Mouse (Mus musculus) hindbrain, embryonic 12.5 days (tissue): ENCODE measurements at regions not wholly inside any gene's neighbourhood (a gene's known extent, or its start where the extent isn't known, plus 50 kb on each side); places are given as distances from the start of the nearest gene placed in this dataset.

ENCODE experiments used
- ATAC-seq: fragments of 200-750 bp; cut with Nextera tagmentation; 2 replicates; pipeline ENCODE4 v1.8.0; 2017; ENCODE audit warnings: moderate TSS enrichment; ENCODE audit not compliant: low FRiP score
- H3K27ac ChIP-seq: fragments of 300-500 bp; sonication (generic); 2 replicates; pipeline ENCODE4 v1.5.1; 2016; ENCODE audit warnings: mild to moderate bottlenecking
- H3K27me3 ChIP-seq: fragments of 300-500 bp; sonication (generic); 2 replicates; pipeline ENCODE4 v1.6.1; 2016; ENCODE audit warnings: mild to moderate bottlenecking
- H3K36me3 ChIP-seq: fragments of 300-500 bp; sonication (generic); 2 replicates; pipeline ENCODE4 v1.6.1; 2016; ENCODE audit warnings: mild to moderate bottlenecking
- H3K4me1 ChIP-seq: fragments of 300-500 bp; sonication (generic); 2 replicates; pipeline ENCODE4 v1.6.1; 2016
- H3K4me2 ChIP-seq: fragments of 300-500 bp; sonication (generic); replicated peaks from 2 replicates; pipeline ENCODE4 v1.6.1; 2016; ENCODE audit warnings: mild to moderate bottlenecking
- H3K4me3 ChIP-seq: fragments of 300-500 bp; sonication (generic); 2 replicates; pipeline ENCODE4 v1.5.1; 2016; ENCODE audit warnings: mild to moderate bottlenecking
- H3K9ac ChIP-seq: fragments of 300-500 bp; sonication (generic); 2 replicates; pipeline ENCODE4 v1.6.1; 2016; ENCODE audit warnings: mild to moderate bottlenecking, moderate library complexity
- H3K9me3 ChIP-seq: fragments of 300-500 bp; sonication (generic); replicated peaks from 2 replicates; pipeline ENCODE4 v1.6.1; 2016; ENCODE audit warnings: mild to moderate bottlenecking
- whole genome bisulfite sequencing: fragments of 180-500 bp; shearing (Covaris S2); methylation state at CpG from one replicate; pipeline ENCODE4 v1.1.7; 2016; 5-methylcytosine and 5-hydroxymethylcytosine counted together

GRCm38 (mm10) chr11:45595372-45595771 is 256.5 kb upstream of the Clint1 start:
- Histone ChIP-seq H3K27ac (no peak overlapping the region), H3K36me3 (no peaks in the 10 kb centered on the region), H3K4me3 (no peak overlapping the region), H3K9ac (no peak overlapping the region), H3K27me3 (no peaks in the 10 kb centered on the region), H3K9me3 (no peaks in the 10 kb centered on the region), H3K4me2 (no peak overlapping the region), H3K4me1 (peaks cover 9% of the 10 kb centered on the region)
- WGBS, result 77% methylated on average over 6 of the region's 6 CpGs
- no peak for ATAC-seq

GRCm38 (mm10) chr11:45621824-45622223 is 230.0 kb upstream of the Clint1 start:
- Histone ChIP-seq H3K9me3 (no peaks in the 10 kb centered on the region), H3K27ac (no peak overlapping the region), H3K4me1 (no peaks in the 10 kb centered on the region), H3K9ac (no peak overlapping the region), H3K27me3 (no peaks in the 10 kb centered on the region), H3K36me3 (no peaks in the 10 kb centered on the region), H3K4me2 (no peak overlapping the region), H3K4me3 (no peak overlapping the region)
- WGBS, result 100% methylated on average over 2 of the region's 2 CpGs
- ATAC-seq, result no peak

- Histone ChIP-seq H3K9me3 (no peaks in the 10 kb centered on the region), H3K4me1 (no peaks in the 10 kb centered on the region), H3K36me3 (no peaks in the 10 kb centered on the region), H3K4me2 (no peak overlapping the region), H3K9ac (no peak overlapping the region), H3K27me3 (no peaks in the 10 kb centered on the region), H3K4me3 (no peak overlapping the region), H3K27ac (no peak overlapping the region)
- WGBS, result 89% methylated on average over 5 of the region's 5 CpGs
- ATAC-seq, result no peak
These were observed 229.2 kb upstream of the Clint1 start for GRCm38 (mm10) chr11:45622701-45623100.

GRCm38 (mm10) chr11:45624233-45624632 is 227.6 kb upstream of the Clint1 start:
- Histone ChIP-seq H3K36me3 (no peaks in the 10 kb centered on the region), H3K9ac (no peak overlapping the region), H3K4me2 (no peak overlapping the region), H3K27me3 (no peaks in the 10 kb centered on the region), H3K27ac (no peak overlapping the region), H3K4me3 (no peak overlapping the region), H3K9me3 (no peaks in the 10 kb centered on the region), H3K4me1 (no peaks in the 10 kb centered on the region)
- ATAC-seq, result no peak
- WGBS, result 76% methylated on average over 7 of the region's 7 CpGs

GRCm38 (mm10) chr11:45629250-45629649 is 222.6 kb upstream of the Clint1 start:
- H3K9ac ChIP-seq, result no peak overlapping the region
- no peak overlapping the region for H3K4me3 ChIP-seq
- no peaks in the 10 kb centered on the region for H3K4me1 ChIP-seq
- ATAC-seq, result no peak
- no peak overlapping the region for H3K4me2 ChIP-seq
- no peaks in the 10 kb centered on the region for H3K9me3 ChIP-seq
- no peaks in the 10 kb centered on the region for H3K27me3 ChIP-seq
- 23% methylated on average over 1 of the region's 1 CpGs for WGBS
- H3K27ac ChIP-seq, result no peak overlapping the region
- no peaks in the 10 kb centered on the region for H3K36me3 ChIP-seq

- H3K36me3 ChIP-seq, result no peaks in the 10 kb centered on the region
- H3K9ac ChIP-seq, result no peak overlapping the region
- H3K27me3 ChIP-seq, result no peaks in the 10 kb centered on the region
- ATAC-seq, result no peak
- no peaks in the 10 kb centered on the region for H3K9me3 ChIP-seq
- no peak overlapping the region for H3K4me2 ChIP-seq
- H3K27ac ChIP-seq, result no peak overlapping the region
- 85% methylated on average over 10 of the region's 10 CpGs for WGBS
- H3K4me3 ChIP-seq, result no peak overlapping the region
- no peaks in the 10 kb centered on the region for H3K4me1 ChIP-seq
These were observed 217.2 kb upstream of the Clint1 start for GRCm38 (mm10) chr11:45634535-45635235.

- Histone ChIP-seq H3K4me2 (no peak overlapping the region), H3K4me3 (no peak overlapping the region), H3K9me3 (no peaks in the 10 kb centered on the region), H3K36me3 (no peaks in the 10 kb centered on the region), H3K9ac (no peak overlapping the region), H3K27me3 (no peaks in the 10 kb centered on the region), H3K4me1 (no peaks in the 10 kb centered on the region), H3K27ac (no peak overlapping the region)
- 84% methylated on average over 4 of the region's 4 CpGs for WGBS
- no peak for ATAC-seq
These were observed 216.0 kb upstream of the Clint1 start for GRCm38 (mm10) chr11:45635896-45636295.

- Histone ChIP-seq H3K36me3 (no peaks in the 10 kb centered on the region), H3K4me2 (no peak overlapping the region), H3K27ac (no peak overlapping the region), H3K9me3 (no peaks in the 10 kb centered on the region), H3K9ac (no peak overlapping the region), H3K4me3 (no peak overlapping the region), H3K27me3 (no peaks in the 10 kb centered on the region), H3K4me1 (no peaks in the 10 kb centered on the region)
- WGBS, result 77% methylated on average over 6 of the region's 6 CpGs
- no peak for ATAC-seq
These were observed 212.6 kb upstream of the Clint1 start for GRCm38 (mm10) chr11:45639236-45639635.

GRCm38 (mm10) chr11:45642142-45642756 is 209.6 kb upstream of the Clint1 start:
- Histone ChIP-seq H3K36me3 (no peaks in the 10 kb centered on the region), H3K27ac (no peak overlapping the region), H3K4me2 (no peak overlapping the region), H3K9ac (no peak overlapping the region), H3K27me3 (no peaks in the 10 kb centered on the region), H3K9me3 (0 out of 2 replicates have a peak, but pooled peaks cover 5% of the 10 kb centered on the region), H3K4me1 (no peaks in the 10 kb centered on the region), H3K4me3 (no peak overlapping the region)
- WGBS, result 84% methylated on average over 9 of the region's 9 CpGs
- no peak for ATAC-seq

GRCm38 (mm10) chr11:45643629-45644325 is 208.1 kb upstream of the Clint1 start:
- no peak for ATAC-seq
- H3K9me3 ChIP-seq, result 0 out of 2 replicates have a peak, but pooled peaks cover 5% of the 10 kb centered on the region
- H3K4me1 ChIP-seq, result no peaks in the 10 kb centered on the region
- H3K4me2 ChIP-seq, result no peak overlapping the region
- no peaks in the 10 kb centered on the region for H3K36me3 ChIP-seq
- H3K4me3 ChIP-seq, result no peak overlapping the region
- 73% methylated on average over 12 of the region's 12 CpGs for WGBS
- H3K27ac ChIP-seq, result no peak overlapping the region
- H3K9ac ChIP-seq, result no peak overlapping the region
- no peaks in the 10 kb centered on the region for H3K27me3 ChIP-seq

- WGBS, result 71% methylated on average over 3 of the region's 3 CpGs
- ATAC-seq, result no peak
- H3K9ac ChIP-seq, result no peak overlapping the region
- no peaks in the 10 kb centered on the region for H3K36me3 ChIP-seq
- H3K4me1 ChIP-seq, result no peaks in the 10 kb centered on the region
- no peak overlapping the region for H3K4me2 ChIP-seq
- H3K9me3 ChIP-seq, result 0 out of 2 replicates have a peak, but pooled peaks cover 5% of the 10 kb centered on the region
- no peaks in the 10 kb centered on the region for H3K27me3 ChIP-seq
- H3K4me3 ChIP-seq, result no peak overlapping the region
- no peak overlapping the region for H3K27ac ChIP-seq
These were observed 206.0 kb upstream of the Clint1 start for GRCm38 (mm10) chr11:45645815-45646214.

- Histone ChIP-seq H3K4me3 (no peak overlapping the region), H3K27me3 (no peaks in the 10 kb centered on the region), H3K36me3 (no peaks in the 10 kb centered on the region), H3K9me3 (0 out of 2 replicates have a peak, but pooled peaks cover 5% of the 10 kb centered on the region), H3K27ac (no peak overlapping the region), H3K4me1 (no peaks in the 10 kb centered on the region), H3K4me2 (no peak overlapping the region), H3K9ac (no peak overlapping the region)
- ATAC-seq, result no peak
- WGBS, result 70% methylated on average over 3 of the region's 3 CpGs
These were observed 204.0 kb upstream of the Clint1 start for GRCm38 (mm10) chr11:45647888-45648287.
